Mouse (Mus musculus): ENCODE data around the gene Tas2r119. TPM values are rescaled to one million over a fixed set of nuclear protein-coding genes. Genes with fewer than 3 reads are reported as not detected.

The Tas2r119 gene
- polyA plus RNA-seq (2012; rRNA removed; ENCODE audit: low replicate concordance) = not detected in 2 replicates

DNA sequence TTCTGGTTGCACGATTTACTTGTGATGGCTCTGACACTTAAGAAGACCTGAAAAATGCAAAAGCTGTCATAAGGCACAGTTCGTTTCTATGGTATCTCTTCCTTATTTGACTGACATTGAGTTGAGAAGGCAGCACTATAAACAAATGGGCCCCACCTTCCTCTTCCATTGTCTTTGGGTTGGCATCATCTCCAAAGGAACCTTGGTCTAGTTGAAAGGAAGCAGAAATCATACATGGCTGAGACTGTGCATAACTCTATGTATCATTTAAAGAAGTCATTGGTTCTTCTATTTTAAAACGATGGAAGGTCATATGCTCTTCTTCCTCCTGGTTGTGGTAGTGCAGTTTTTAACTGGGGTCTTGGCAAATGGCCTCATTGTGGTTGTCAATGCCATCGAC lies at the start of gene Tas2r119:
Gene Tas2r119 (plus strand): TSS at position 301 of the 400 bp plus-strand sequence.

Other genes starting within 250 kb of the Tas2r119 start
- 4.2 and 50.9 TPM in 2 replicates for gene Sema5a, start 67.5 kb downstream of the Tas2r119 start, polyA plus RNA-seq (2012; rRNA removed; ENCODE audit: low replicate concordance)

Data from subcutaneous adipose tissue, adult 2 months (tissue).